ENCODE assay signal across 7 mouse cellular contexts in genomic region chr6:28214658-28215267, GRCm38 (mm10).
A peak's percentile ranks its signal among the peaks of the same experiment; 100 is the strongest.
DNase-seq lines count a peak whose midpoint lies in the region; ATAC-seq and TF ChIP-seq lines count a peak whose summit lies in the region.

No protein-coding gene starts in this region.

- WGBS in lung, embryonic 16.5 days, result 38% methylated on average over 13 of the region's 13 CpGs
- 31% methylated on average over 13 of the region's 13 CpGs for WGBS in intestine, embryonic 14.5 days
- 32% methylated on average over 13 of the region's 13 CpGs for WGBS in neural tube, embryonic 14.5 days

- H3K9ac ChIP-seq in lung, embryonic 16.5 days (ENCODE audit: low read length), result peak overlapping the region; percentile 77
- H3K9ac ChIP-seq in intestine, embryonic 14.5 days (ENCODE audit: low read length), result peak overlapping the region; percentile 63
- H3K9ac ChIP-seq in neural tube, embryonic 14.5 days (replicated peaks; ENCODE audit: low read depth, low read length), result peak overlapping the region; percentile 77

- DNase-seq in lung, postnatal 4 days, result no peak
- DNase-seq in intestine, embryonic 14.5 days (ENCODE audit: low spot score), result peak; percentile 52
- no peak for DNase-seq in layer of hippocampus, adult 18-20 months (ENCODE audit: low spot score in 2 of 2)
- DNase-seq in kidney, postnatal 14 days, result no peak

- no peaks in the 10 kb centered on the region for H3K9me3 ChIP-seq in lung, embryonic 16.5 days (ENCODE audit: control insufficient read depth, low read length)
- no peaks in the 10 kb centered on the region for H3K9me3 ChIP-seq in intestine, embryonic 14.5 days (ENCODE audit: control insufficient read depth, low read length)
- H3K9me3 ChIP-seq in neural tube, embryonic 14.5 days (ENCODE audit: control insufficient read depth, low read length), result no peaks in the 10 kb centered on the region

- TF ChIP-seq POLR2A in embryonic fibroblast, embryonic 13.5 days (IDR thresholded peaks at IDR 0.05; ENCODE audit: low read depth, low read length), result no peak

- H3K27ac ChIP-seq in lung, embryonic 16.5 days (ENCODE audit: low read length), result no peak overlapping the region
- H3K27ac ChIP-seq in embryonic fibroblast, embryonic 13.5 days (ENCODE audit: insufficient read depth, low read length), result no peak overlapping the region
- no peak overlapping the region for H3K27ac ChIP-seq in intestine, embryonic 14.5 days (ENCODE audit: low read depth)
- H3K27ac ChIP-seq in neural tube, embryonic 14.5 days (ENCODE audit: low read depth, low read length), result peak overlapping the region; percentile 80

- H3K4me1 ChIP-seq in lung, embryonic 16.5 days (replicated peaks; ENCODE audit: control insufficient read depth, insufficient read depth, low read length), result no peaks in the 10 kb centered on the region
- H3K4me1 ChIP-seq in embryonic fibroblast, embryonic 13.5 days (ENCODE audit: control insufficient read depth, insufficient read depth, low read length), result no peaks in the 10 kb centered on the region; the same call in 1 of the 2 replicates
- H3K4me1 ChIP-seq in intestine, embryonic 14.5 days (replicated peaks; ENCODE audit: control insufficient read depth, insufficient read depth, low read length), result no peaks in the 10 kb centered on the region
- H3K4me1 ChIP-seq in neural tube, embryonic 14.5 days (ENCODE audit: control insufficient read depth, insufficient read depth, low read length), result no peaks in the 10 kb centered on the region

- H3K4me2 ChIP-seq in lung, embryonic 16.5 days (ENCODE audit: low read depth, low read length), result peak overlapping the region; percentile 93
- H3K4me2 ChIP-seq in intestine, embryonic 14.5 days (ENCODE audit: low read length), result peak overlapping the region; percentile 74
- H3K4me2 ChIP-seq in neural tube, embryonic 14.5 days (ENCODE audit: low read depth, low read length), result peak overlapping the region; percentile 70

- no peak for TF ChIP-seq CTCF in embryonic fibroblast, embryonic 13.5 days (IDR thresholded peaks at IDR 0.05; ENCODE audit: borderline replicate concordance, insufficient read depth, low read length)

- H3K4me3 ChIP-seq in lung, embryonic 16.5 days (ENCODE audit: low read length), result peak overlapping the region; percentile 68
- H3K4me3 ChIP-seq in embryonic fibroblast, embryonic 13.5 days (ENCODE audit: insufficient read depth, low read length), result peak overlapping the region; percentile 66
- peak overlapping the region; percentile 64 for H3K4me3 ChIP-seq in intestine, embryonic 14.5 days (ENCODE audit: low read depth, low read length)
- H3K4me3 ChIP-seq in neural tube, embryonic 14.5 days (ENCODE audit: low read depth, low read length), result peak overlapping the region; percentile 56

- peak; percentile 13; the same call in 1 of the 2 replicates for ATAC-seq in lung, embryonic 16.5 days (ENCODE audit: low read depth)
- ATAC-seq in intestine, embryonic 14.5 days (replicated peaks; ENCODE audit: low FRiP score, low TSS enrichment, low read depth), result no peak
- ATAC-seq in neural tube, embryonic 14.5 days (ENCODE audit: low read depth), result peak; percentile 49; the same call in 1 of the 2 replicates

- H3K27me3 ChIP-seq in lung, embryonic 16.5 days (ENCODE audit: control insufficient read depth, insufficient read depth, low read depth, low read length), result no peaks in the 10 kb centered on the region
- no peaks in the 10 kb centered on the region for H3K27me3 ChIP-seq in intestine, embryonic 14.5 days (replicated peaks; ENCODE audit: control insufficient read depth, insufficient read depth, low read length)
- no peaks in the 10 kb centered on the region for H3K27me3 ChIP-seq in neural tube, embryonic 14.5 days (ENCODE audit: control insufficient read depth, insufficient read depth, low read length)

- no peaks in the 10 kb centered on the region for H3K36me3 ChIP-seq in lung, embryonic 16.5 days (ENCODE audit: control insufficient read depth, insufficient read depth, low read length)
- no peaks in the 10 kb centered on the region for H3K36me3 ChIP-seq in intestine, embryonic 14.5 days (ENCODE audit: control insufficient read depth, insufficient read depth, low read length)
- no peaks in the 10 kb centered on the region for H3K36me3 ChIP-seq in neural tube, embryonic 14.5 days (ENCODE audit: control insufficient read depth, insufficient read depth, low read length)
